Mouse (Mus musculus): ENCODE results near the gene Apoo.
"Not testable (repeated sequence)": the region's sequence is repeated elsewhere in the genome, so short reads cannot be mapped to it uniquely, and the experiment has no call there.

Apoo gene

DNA sequence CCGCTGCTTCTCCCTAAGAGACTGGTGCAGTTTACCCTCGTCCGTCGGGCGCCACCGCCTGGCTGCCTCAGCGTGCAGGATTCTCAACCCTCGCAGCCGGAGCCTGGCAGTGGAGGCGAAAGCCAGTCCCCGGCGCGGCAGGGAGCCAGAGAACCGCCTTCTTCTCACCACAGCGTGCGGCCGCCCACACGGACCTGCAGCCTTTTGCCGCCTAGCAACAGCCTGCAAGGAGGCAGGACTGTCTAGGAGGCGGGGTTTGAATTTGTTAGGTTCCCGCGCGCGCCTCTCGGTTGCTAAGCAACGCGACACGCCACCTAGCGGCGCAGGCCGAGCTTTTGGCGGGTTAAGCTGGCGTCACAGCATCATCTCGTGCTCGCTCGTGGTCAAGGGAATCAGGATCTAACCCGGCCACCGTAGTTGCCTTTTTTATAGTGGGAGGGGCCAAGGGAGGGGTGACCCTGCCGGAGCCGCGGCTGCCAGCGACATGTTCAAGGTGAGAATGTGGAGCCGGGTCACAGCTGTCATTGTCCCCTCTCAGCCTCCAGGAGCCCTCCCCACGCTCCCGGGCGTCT is at the start of gene Apoo, which contains the start of gene Fam90a1b:
TSS of gene Apoo (plus strand) at position 448 of the 572 bp plus-strand sequence.
TSS of gene Fam90a1b (minus strand) at position 108 of the 572 bp plus-strand sequence.
- peak; percentile 95 for DNase-seq (ENCODE audit: low spot score)

DNA sequence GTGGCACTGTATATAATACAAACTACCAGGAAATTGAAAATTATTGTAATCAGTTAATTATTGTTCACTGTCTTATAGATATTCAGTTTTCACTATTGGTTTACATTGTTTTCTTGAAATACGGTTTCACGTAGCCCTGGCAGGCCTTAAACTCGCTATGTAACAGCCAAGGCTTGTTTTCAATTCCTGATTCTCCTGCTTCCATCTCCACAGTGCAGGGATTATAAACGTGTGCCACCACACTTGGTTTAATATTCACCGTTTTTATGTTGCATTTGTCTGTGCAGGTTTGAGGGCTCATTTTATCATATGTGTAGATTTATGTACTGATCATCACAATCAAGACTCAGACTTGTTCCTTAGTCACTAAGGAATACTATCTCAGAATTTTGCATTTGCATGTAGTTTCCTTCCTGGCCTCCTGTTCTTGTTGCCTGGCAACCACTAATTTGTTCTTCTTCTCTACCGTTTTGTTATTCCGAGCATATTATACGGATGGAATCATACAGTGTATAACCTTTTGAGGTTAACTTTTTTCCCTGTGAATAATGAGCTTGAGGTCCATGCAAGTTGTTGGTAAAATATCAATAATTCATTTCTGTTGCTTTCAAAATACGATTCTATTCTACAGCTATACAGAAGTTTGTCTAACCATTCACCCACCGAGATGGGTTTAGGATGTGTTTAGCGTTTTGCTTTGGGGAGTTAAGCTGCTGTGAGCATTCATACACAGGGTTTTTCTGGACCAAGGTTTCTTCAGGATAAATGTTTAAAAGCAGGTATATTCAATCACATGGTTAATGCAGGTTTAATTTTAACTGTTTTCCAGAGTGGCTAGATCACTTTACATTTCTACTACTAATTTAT is 45.6 kb upstream of the Apoo start:
- DNase-seq (ENCODE audit: low spot score): no peak

DNA sequence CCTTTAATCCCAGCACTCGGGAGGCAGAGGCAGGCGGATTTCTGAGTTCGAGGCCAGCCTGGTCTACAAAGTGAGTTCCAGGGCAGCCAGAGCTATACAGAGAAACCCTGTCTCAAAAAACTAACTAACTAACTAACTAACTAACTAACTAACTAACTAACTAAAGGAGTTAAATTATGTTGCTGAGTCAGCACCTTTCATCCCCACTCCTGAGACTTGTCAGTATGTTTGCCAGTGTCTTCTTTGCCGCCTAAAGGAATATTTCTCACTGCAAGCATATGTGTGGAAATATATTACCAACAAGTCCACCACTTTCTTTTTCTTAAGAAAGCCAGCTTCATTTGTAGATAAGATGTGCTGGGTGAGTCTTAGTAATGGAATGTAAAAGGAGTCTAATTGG is 23.3 kb upstream of the Apoo start:
- not testable (repeated sequence) for DNase-seq (ENCODE audit: low spot score)

DNA sequence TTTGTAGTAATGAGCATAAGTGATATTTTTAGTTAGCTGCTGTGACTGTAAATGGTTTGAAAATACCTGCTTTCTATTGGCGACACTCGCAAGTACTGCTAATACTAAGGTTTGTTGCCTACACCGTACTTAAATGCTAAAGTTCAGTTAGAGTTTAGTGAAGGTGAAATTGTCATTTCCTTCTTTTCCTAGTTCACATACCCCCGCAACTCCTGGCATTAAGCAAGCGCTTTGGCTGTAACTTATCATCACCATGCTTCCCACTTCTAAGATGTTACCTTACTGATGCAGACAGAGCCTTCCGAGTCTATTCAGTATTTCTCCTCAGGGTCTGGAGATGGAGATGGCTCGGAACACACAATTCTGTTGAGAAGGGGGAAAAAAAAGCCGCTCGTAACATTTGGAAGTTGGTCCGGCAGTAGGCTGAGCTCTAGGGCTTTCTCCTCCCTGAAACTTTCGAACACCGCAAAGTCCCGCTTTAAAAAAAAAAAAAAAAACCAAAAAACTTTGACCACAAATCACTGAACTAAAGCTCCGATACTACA is 1.5 kb upstream of the Apoo start:
- DNase-seq (ENCODE audit: low spot score): no peak

DNA sequence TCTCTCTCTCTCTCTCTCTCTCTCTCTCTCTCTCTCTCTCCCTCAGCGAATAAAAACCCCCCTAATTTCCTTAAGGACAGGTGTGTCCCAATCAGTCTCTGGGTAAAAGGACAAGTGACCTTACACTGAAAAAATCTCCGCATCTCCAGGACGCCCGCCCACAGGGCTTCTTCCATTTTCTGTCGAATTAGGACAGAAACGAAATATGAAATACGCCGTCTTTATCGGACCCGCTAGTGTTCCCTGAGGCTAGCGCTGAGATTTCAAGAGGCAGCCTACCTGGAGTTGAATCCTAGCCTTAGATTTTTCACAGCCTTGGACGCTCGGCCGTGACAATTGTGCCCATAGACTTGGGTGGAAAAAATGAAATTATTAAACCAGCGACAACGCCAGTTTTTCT is 888 bp upstream of the Apoo start:
- DNase-seq (ENCODE audit: low spot score): no peak

DNA sequence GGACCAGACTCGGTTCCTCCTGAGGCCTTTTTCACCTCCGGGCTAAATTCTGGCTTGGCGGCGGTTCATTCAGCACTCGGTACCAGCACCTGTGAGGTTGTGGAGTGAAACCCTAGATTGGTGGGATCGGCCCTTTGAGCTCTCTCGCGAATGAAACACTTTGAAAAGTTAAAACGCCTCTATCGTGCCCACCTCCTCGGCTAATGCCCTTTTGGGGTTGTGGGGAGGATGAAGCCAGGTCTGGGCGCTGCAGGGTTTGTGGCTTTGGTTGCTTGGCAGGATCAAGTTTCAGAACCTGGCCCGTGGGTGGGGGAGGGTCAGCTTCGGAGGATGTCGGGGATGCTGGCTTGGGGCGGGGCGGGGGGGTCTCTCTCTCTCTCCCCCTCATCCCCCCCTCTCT is 331 bp downstream of the Apoo start:
- DNase-seq (ENCODE audit: low spot score): peak; percentile 60

DNA sequence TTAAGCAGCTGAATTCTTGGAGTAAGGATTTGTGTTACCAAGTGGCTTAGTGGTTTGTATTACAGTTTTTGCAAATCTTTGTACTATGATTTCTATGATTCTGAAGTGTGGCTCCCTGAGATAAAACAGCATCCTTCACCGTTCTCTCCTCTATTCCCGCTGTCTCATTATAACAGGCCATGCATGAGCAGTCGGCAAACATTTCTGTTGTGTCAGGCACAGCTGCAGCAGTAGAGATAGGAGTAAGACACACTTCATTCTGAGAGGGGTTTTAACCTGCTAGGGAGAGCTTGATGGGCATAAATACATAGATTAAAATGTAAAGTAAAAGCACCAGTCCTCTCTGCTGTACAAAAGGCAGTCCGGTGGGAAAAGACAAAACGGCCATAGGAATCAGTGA is 11.8 kb downstream of the Apoo start:
- no peak for DNase-seq (ENCODE audit: low spot score)

DNA sequence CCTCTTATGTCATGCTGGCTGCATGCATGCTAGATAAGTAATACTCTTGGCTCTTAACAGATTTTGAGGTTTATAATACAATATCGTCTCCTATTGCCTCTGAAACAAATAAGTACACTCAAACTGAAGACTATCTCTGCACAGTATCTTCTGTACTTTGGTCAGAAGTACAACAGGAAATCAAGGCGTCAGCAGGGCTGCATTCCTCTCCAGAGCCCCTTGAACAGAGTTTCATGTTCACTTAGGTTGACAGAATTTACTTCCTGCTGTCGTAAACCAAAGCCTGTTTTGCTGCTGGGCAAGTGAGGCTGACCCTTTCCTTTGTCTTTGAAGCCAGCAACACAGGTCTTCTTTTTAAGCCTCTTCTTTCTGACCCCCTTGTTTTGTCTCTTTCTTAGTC is 42.1 kb downstream of the Apoo start:
- no peak for DNase-seq (ENCODE audit: low spot score)

DNA sequence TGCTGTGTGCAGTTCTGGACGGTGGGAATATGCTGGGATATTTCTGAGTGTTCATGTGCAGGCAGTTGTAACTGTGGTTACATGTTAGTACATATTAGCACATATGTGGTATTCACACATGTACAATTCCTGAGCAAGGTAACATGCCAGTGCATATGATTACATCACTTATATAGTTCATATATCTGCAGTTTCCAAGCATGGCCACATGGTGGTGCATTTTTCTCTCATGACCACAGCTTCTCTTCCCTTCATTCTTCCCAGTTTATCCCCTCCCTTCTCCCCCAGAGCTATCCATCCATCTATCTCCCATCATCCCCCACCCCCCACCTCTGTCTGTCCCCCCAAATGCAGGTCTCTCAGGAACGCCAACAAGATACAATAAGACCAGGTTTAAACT is 53.3 kb downstream of the Apoo start:
- DNase-seq (ENCODE audit: low spot score): no peak

DNA sequence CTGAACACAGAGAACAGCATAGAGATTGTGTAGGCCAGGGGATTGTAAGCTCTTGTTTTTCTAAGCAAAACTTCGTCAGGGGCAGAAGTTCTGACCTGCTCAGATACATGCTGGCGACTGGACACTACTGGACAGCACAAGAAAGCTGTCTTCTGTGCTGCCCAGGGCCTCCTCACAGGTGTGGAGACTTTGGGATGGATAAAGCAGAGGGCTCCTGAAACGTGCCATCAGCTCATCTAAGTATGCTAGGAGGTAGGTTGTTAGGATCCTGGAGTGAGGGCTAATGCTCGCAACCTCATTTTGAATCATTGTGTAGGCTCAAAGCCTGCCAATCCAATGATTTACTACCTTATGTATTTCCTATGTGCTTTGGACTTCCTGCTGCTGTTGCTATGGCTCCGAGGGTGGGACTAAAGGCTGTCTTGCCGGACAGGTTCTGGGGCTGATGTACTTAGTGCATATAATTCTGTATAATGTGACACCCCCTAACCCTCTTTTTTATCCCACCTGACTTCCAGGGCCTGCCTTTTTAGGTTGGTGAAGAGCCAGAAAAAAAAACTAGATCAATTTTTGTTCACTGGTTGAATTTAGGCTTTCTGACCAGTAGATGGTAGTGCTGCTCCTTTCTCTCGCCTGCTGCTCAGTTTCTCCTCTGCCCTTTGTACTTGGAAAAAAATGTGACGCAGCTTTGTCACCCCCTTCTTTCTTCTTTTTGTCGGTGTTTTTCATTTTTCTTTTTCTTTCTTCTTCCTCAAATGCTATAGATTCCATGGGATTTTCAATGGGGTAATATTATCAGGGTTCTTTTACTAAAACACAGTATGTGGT is 64.8 kb downstream of the Apoo start:
- no peak for DNase-seq (ENCODE audit: low spot score)

DNA sequence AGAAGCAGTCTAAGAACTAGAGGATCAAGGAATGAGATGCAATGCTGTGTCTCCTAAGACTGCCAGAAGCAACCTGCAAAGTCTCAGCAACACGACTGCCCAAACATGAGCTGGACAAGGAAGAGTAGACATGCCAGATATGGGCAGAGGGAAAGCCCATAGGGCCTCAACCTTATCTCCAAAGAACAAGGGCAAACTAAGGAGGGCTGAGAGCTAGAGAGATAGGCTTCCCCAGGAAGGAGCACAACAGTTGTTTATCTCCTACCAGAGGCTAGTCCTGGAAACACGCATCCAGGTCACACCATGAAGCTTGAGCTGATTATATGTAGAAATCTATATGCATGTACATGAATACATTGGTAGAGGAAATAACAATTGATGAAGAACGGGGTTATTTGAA is 78.5 kb downstream of the Apoo start:
- DNase-seq (ENCODE audit: low spot score): not testable (repeated sequence)

DNA sequence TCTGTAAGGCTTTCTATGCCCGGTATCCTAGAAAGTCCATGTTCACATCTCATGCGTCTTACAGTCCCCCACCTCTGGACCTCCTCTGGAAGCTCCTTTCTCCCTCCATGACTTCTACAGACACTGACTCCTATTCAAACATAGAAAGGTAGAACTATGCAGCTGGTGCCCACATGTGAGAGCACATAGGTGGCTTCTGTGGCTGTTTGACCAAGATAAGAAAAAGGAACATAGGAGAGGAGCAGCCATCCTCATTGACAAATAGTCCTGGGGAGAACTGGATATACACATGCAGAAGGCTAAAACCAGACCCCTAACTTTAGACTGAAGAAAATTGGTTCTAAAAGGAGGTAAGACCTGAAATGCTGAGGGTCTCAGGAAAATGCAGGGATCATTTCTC is 79.1 kb downstream of the Apoo start:
- not testable (repeated sequence) for DNase-seq (ENCODE audit: low spot score)

DNA sequence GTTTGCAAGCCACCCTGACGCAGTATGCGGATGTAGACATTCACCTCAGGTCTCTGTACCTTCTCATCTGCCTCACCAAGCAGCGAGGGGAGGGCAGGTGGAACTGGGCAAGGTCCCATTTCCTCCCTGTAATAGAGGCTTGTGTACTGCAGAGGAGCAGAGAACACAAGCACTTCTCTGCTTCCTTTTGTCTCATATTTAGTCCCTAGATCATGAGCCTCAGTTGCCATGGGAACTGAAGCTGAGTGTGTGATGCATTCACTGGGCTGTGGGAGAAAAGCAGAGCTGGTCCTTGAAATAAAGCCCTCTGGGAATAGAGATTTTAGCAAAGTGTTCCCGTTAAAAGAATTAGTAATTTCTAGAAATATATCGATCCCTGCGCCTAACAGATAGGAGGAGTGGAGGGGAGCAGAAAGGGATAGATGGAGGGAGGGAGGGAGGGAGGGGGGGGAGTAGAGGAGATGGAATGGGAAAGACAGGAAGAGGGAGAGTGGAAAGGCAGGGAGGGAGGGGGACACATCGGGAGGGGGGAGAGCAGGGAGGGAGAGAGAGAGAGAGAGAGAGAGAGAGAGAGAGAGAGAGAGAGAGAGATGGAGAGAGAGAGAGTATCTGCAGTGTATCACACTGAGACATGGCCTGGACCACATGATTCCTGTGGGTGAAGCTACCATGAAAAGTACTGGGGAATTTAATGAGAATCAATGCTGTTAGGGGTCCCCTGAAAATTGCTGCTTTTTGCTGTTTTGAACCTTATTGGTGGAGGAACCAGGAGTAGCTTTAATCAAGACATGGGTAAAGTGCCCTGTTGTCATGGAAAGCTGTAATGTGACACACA is 83.3 kb downstream of the Apoo start:
- not testable (repeated sequence) for DNase-seq (ENCODE audit: low spot score)

DNA sequence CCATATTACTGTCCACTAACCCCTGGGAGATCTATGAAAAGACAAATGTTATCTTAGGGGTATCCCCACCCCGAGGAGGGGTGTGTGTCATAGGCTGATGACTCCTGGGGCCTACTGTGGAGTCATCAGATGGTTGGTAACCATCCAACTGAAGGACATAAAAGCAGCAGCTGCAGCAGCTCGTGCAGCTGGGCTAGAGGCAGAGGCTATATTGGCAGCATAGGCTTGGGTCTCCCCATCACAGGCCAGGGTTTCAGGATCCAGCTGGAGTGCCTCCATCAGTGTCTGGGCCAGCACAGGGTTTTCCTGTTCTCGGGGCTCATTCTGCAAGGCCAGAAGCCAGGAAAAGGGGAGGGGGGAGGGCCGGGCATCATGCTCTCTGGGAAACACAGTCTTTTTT is 92.4 kb downstream of the Apoo start:
- no peak for DNase-seq (ENCODE audit: low spot score)

DNA sequence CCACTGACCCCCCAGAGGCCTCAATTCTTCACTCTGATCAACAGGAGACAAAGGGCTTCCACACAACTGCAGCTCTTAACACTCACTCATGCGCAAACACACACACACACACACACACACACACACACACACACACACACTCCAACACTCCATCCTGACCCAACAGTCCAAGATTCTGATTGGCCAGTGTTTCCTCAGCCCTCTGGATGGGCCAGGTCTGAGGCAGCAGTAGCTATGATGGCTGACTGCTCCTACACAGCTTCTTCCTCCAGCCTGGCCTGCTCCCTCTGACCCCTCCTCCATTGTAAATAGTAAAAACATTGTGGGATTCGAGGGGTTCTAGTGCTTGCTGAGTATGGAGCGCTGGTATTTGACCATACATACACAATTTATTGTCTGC is 94.6 kb downstream of the Apoo start:
- DNase-seq (ENCODE audit: low spot score): not testable (repeated sequence)

DNA sequence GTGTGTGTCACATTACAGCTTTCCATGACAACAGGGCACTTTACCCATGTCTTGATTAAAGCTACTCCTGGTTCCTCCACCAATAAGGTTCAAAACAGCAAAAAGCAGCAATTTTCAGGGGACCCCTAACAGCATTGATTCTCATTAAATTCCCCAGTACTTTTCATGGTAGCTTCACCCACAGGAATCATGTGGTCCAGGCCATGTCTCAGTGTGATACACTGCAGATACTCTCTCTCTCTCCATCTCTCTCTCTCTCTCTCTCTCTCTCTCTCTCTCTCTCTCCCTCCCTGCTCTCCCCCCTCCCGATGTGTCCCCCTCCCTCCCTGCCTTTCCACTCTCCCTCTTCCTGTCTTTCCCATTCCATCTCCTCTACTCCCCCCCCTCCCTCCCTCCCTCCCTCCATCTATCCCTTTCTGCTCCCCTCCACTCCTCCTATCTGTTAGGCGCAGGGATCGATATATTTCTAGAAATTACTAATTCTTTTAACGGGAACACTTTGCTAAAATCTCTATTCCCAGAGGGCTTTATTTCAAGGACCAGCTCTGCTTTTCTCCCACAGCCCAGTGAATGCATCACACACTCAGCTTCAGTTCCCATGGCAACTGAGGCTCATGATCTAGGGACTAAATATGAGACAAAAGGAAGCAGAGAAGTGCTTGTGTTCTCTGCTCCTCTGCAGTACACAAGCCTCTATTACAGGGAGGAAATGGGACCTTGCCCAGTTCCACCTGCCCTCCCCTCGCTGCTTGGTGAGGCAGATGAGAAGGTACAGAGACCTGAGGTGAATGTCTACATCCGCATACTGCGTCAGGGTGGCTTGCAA is 95.9 kb downstream of the Apoo start:
- DNase-seq (ENCODE audit: low spot score): not testable (repeated sequence)

All from testis, postnatal 10 days (tissue).